Mouse (Mus musculus) inflammation-experienced regulatory T-cells, adult 6 months (primary cell): ENCODE results near the gene Rasgef1b. TPM values are rescaled to one million over a fixed set of nuclear protein-coding genes. Genes with fewer than 3 reads are reported as not detected.
"Not testable (repeated sequence)": the region's sequence is repeated elsewhere in the genome, so short reads cannot be mapped to it uniquely, and the experiment has no call there.

Source experiments
- ATAC-seq: one replicate; pipeline ENCODE4 v1.8.0; 2017
- polyA plus RNA-seq, 3 experiments: library from polyadenylated mRNA; unstranded; fragments of 100-300 nt; shearing (Covaris generic); gene quantifications; one replicate each; pipeline ENCODE4 v1.2.1; 2017

The Rasgef1b gene
- polyA plus RNA-seq, 3 experiments from 2014 or later, result 1.6 to 3.3 (median 2.5) TPM

- ATAC-seq, result no peak
Measured at GRCm38 (mm10) chr5:99247441-99247840, 481.4 kb downstream of the Rasgef1b start.

- ATAC-seq, result no peak
Measured at GRCm38 (mm10) chr5:99246972-99247371, 481.9 kb downstream of the Rasgef1b start.

- no peak for ATAC-seq
Measured at GRCm38 (mm10) chr5:99241988-99242740, 486.7 kb downstream of the Rasgef1b start.

- no peak for ATAC-seq
Measured at GRCm38 (mm10) chr5:99240501-99240900, 488.4 kb downstream of the Rasgef1b start.

GRCm38 (mm10) chr5:99239677-99240076 is 489.2 kb downstream of the Rasgef1b start:
- no peak for ATAC-seq

GRCm38 (mm10) chr5:99238150-99238549 is 490.7 kb downstream of the Rasgef1b start:
- ATAC-seq, result no peak

GRCm38 (mm10) chr5:99236888-99237752 is 491.7 kb downstream of the Rasgef1b start:
- ATAC-seq, result no peak

- ATAC-seq, result no peak
Measured at GRCm38 (mm10) chr5:99236431-99236830, 492.4 kb downstream of the Rasgef1b start.

GRCm38 (mm10) chr5:99234275-99234674 is 494.6 kb downstream of the Rasgef1b start:
- ATAC-seq, result no peak

- no peak for ATAC-seq
Measured at GRCm38 (mm10) chr5:99233176-99233575, 495.7 kb downstream of the Rasgef1b start.

GRCm38 (mm10) chr5:99232410-99232809 is 496.5 kb downstream of the Rasgef1b start:
- ATAC-seq, result no peak

- no peak for ATAC-seq
Measured at GRCm38 (mm10) chr5:99230476-99230875, 498.4 kb downstream of the Rasgef1b start.

GRCm38 (mm10) chr5:99227361-99227760 is 501.5 kb downstream of the Rasgef1b start:
- ATAC-seq, result no peak

GRCm38 (mm10) chr5:99224571-99225011 is 504.3 kb downstream of the Rasgef1b start:
- no peak for ATAC-seq

GRCm38 (mm10) chr5:99223869-99224498 is 504.9 kb downstream of the Rasgef1b start:
- ATAC-seq, result no peak

GRCm38 (mm10) chr5:99218385-99218784 is 510.5 kb downstream of the Rasgef1b start:
- ATAC-seq, result no peak

- not testable (repeated sequence) for ATAC-seq
Measured at GRCm38 (mm10) chr5:99216588-99217152, 512.2 kb downstream of the Rasgef1b start.

GRCm38 (mm10) chr5:99215207-99216157 is 513.4 kb downstream of the Rasgef1b start:
- ATAC-seq, result no peak

- ATAC-seq, result no peak
Measured at GRCm38 (mm10) chr5:99214400-99214799, 514.5 kb downstream of the Rasgef1b start.

- ATAC-seq, result no peak
Measured at GRCm38 (mm10) chr5:99213211-99213610, 515.7 kb downstream of the Rasgef1b start.

GRCm38 (mm10) chr5:99203475-99203874 is 525.4 kb downstream of the Rasgef1b start:
- peak; percentile 56 for ATAC-seq
